Mouse (Mus musculus) heart, adult 2 months (tissue): Measurements from ENCODE around the gene Spdef.

Experiments used
- CTCF ChIP-seq: fragments of 200-600 bp; IDR thresholded peaks from 2 replicates; pipeline ENCODE4 v1.8.1; 2022; ENCODE audit warnings: antibody characterized with exemption, mild to moderate bottlenecking, moderate library complexity
- EP300 ChIP-seq: fragments of 200-500 bp; IDR thresholded peaks from 2 replicates; pipeline ENCODE4 v1.6.1; 2011; ENCODE audit warnings: low read depth, low read length, control low read depth; ENCODE audit not compliant: insufficient read depth
- POLR2A ChIP-seq: fragments of 200-500 bp; IDR thresholded peaks from 2 replicates; pipeline ENCODE4 v1.6.1; 2011; ENCODE audit warnings: mild to moderate bottlenecking, low read depth, low read length, control low read depth; ENCODE audit not compliant: insufficient read depth

- TF ChIP-seq POLR2A (no peak), EP300 (no peak), CTCF (no peak)
Measured at GRCm38 (mm10) chr17:27700812-27701211, 27.9 kb downstream of the Spdef start.
